Mouse (Mus musculus): ENCODE measurements at regions not wholly inside any gene's neighbourhood (a gene's known extent, or its start where the extent isn't known, plus 50 kb on each side); places are given as distances from the start of the nearest gene placed in this dataset.
A peak's percentile ranks its signal among the peaks of the same experiment; 100 is the strongest.

DNA sequence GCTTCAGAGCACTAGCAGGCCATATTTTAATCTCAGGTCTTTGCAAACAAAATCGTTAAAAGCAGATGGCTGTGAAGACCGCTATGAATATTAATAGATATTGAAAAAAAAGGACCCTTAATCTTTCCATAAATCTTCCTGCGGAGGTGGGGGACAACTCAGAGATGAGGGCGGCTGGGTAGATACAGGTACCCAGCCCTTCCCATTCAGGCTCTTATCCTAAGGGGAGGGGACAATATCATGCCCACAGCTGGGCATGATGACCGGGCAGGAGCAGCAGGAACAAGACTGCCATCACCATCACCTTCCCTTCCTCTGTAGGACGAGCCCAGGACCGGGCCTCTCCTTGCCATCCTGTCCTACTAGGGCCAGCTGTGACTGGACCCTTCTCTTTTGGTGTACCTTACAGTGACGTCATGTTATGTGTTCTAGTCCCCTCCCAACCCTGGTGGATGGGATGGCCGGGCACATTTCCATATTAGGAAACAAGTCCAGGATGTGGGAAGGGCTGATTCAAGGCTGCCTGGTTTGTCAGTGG lies 276.4 kb downstream of the Rps24 start:
- WGBS = 45% methylated on average over 9 of the region's 9 CpGs
- no peak overlapping the region for H3K4me2 ChIP-seq (replicated peaks; ENCODE audit: low read depth, low read length)
- ATAC-seq (ENCODE audit: insufficient number of reproducible peaks, insufficient read depth, low FRiP score, low read depth) = 0 out of 2 replicates have a peak, but pooled peaks have one; percentile 50
- no peak overlapping the region for H3K9ac ChIP-seq (replicated peaks; ENCODE audit: low read depth, low read length)
- no peak overlapping the region for H3K27ac ChIP-seq (ENCODE audit: low read length)
- H3K4me1 ChIP-seq (ENCODE audit: control insufficient read depth, insufficient read depth, low read length) = peaks cover 3% of the 10 kb centered on the region; the same call in 1 of the 2 replicates
- H3K36me3 ChIP-seq (ENCODE audit: control insufficient read depth, insufficient read depth, low read length) = no peaks in the 10 kb centered on the region
- no peak overlapping the region for H3K4me3 ChIP-seq (ENCODE audit: low read depth, low read length)
- no peaks in the 10 kb centered on the region for H3K9me3 ChIP-seq (ENCODE audit: control insufficient read depth, low read depth, low read length)
- H3K27me3 ChIP-seq (ENCODE audit: control insufficient read depth, insufficient read depth, low read length) = no peaks in the 10 kb centered on the region

- Histone ChIP-seq H3K36me3 (ENCODE audit: control insufficient read depth, insufficient read depth, low read length) (no peaks in the 10 kb centered on the region), H3K4me2 (replicated peaks; ENCODE audit: low read depth, low read length) (no peak overlapping the region), H3K9ac (replicated peaks; ENCODE audit: low read depth, low read length) (no peak overlapping the region), H3K4me1 (ENCODE audit: control insufficient read depth, insufficient read depth, low read length) (0 out of 2 replicates have a peak, but pooled peaks cover 3% of the 10 kb centered on the region), H3K4me3 (ENCODE audit: low read depth, low read length) (no peak overlapping the region), H3K27ac (ENCODE audit: low read length) (no peak overlapping the region), H3K9me3 (ENCODE audit: control insufficient read depth, low read depth, low read length) (no peaks in the 10 kb centered on the region), H3K27me3 (ENCODE audit: control insufficient read depth, insufficient read depth, low read length) (no peaks in the 10 kb centered on the region)
- no peak for ATAC-seq (ENCODE audit: insufficient number of reproducible peaks, insufficient read depth, low FRiP score, low read depth)
- WGBS = 50% methylated on average over 7 of the region's 7 CpGs
These were observed 276.9 kb downstream of the Rps24 start for GRCm38 (mm10) chr14:24763845-24764244.

- Histone ChIP-seq H3K27me3 (ENCODE audit: control insufficient read depth, insufficient read depth, low read length) (no peaks in the 10 kb centered on the region), H3K36me3 (ENCODE audit: control insufficient read depth, insufficient read depth, low read length) (no peaks in the 10 kb centered on the region), H3K9ac (replicated peaks; ENCODE audit: low read depth, low read length) (no peak overlapping the region), H3K4me3 (ENCODE audit: low read depth, low read length) (no peak overlapping the region), H3K4me2 (replicated peaks; ENCODE audit: low read depth, low read length) (no peak overlapping the region), H3K9me3 (ENCODE audit: control insufficient read depth, low read depth, low read length) (no peaks in the 10 kb centered on the region), H3K27ac (ENCODE audit: low read length) (no peak overlapping the region), H3K4me1 (ENCODE audit: control insufficient read depth, insufficient read depth, low read length) (peaks cover 10% of the 10 kb centered on the region; the same call in 1 of the 2 replicates)
- 81% methylated on average over 3 of the region's 3 CpGs for WGBS
- no peak for ATAC-seq (ENCODE audit: insufficient number of reproducible peaks, insufficient read depth, low FRiP score, low read depth)
These were observed 279.3 kb downstream of the Rps24 start for GRCm38 (mm10) chr14:24766260-24766659.

GRCm38 (mm10) chr14:24766690-24767089 lies 279.8 kb downstream of the Rps24 start:
- H3K4me1 ChIP-seq (ENCODE audit: control insufficient read depth, insufficient read depth, low read length) = peaks cover 10% of the 10 kb centered on the region; the same call in 1 of the 2 replicates
- H3K36me3 ChIP-seq (ENCODE audit: control insufficient read depth, insufficient read depth, low read length) = no peaks in the 10 kb centered on the region
- no peak overlapping the region for H3K4me2 ChIP-seq (replicated peaks; ENCODE audit: low read depth, low read length)
- no peaks in the 10 kb centered on the region for H3K27me3 ChIP-seq (ENCODE audit: control insufficient read depth, insufficient read depth, low read length)
- ATAC-seq (ENCODE audit: insufficient number of reproducible peaks, insufficient read depth, low FRiP score, low read depth) = no peak
- no peak overlapping the region for H3K9ac ChIP-seq (replicated peaks; ENCODE audit: low read depth, low read length)
- no peak overlapping the region for H3K27ac ChIP-seq (ENCODE audit: low read length)
- no peak overlapping the region for H3K4me3 ChIP-seq (ENCODE audit: low read depth, low read length)
- 43% methylated on average over 2 of the region's 2 CpGs for WGBS
- no peaks in the 10 kb centered on the region for H3K9me3 ChIP-seq (ENCODE audit: control insufficient read depth, low read depth, low read length)

DNA sequence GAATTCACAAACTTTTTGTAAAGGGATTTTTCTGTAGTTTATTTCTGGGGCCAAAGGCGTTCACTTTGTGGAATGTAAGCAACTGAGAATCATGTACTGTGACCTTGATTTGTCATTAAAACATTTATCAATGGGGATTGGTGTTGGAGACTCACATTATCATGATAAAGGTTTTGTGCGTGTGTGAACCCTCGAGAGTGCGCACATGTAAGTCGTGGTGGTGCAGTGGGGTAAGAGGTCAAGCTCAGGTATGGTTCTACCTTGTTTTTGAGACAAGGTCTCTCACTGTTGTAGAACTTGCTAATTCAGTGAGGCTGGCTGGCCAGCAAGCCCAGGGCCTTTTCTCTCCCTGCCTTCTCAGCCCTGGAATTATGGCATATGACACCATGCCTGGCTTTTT lies 280.4 kb downstream of the Rps24 start:
- ATAC-seq (ENCODE audit: insufficient number of reproducible peaks, insufficient read depth, low FRiP score, low read depth) = no peak
- peaks cover 10% of the 10 kb centered on the region; the same call in 1 of the 2 replicates for H3K4me1 ChIP-seq (ENCODE audit: control insufficient read depth, insufficient read depth, low read length)
- no peaks in the 10 kb centered on the region for H3K9me3 ChIP-seq (ENCODE audit: control insufficient read depth, low read depth, low read length)
- H3K36me3 ChIP-seq (ENCODE audit: control insufficient read depth, insufficient read depth, low read length) = no peaks in the 10 kb centered on the region
- H3K4me2 ChIP-seq (replicated peaks; ENCODE audit: low read depth, low read length) = no peak overlapping the region
- no peaks in the 10 kb centered on the region for H3K27me3 ChIP-seq (ENCODE audit: control insufficient read depth, insufficient read depth, low read length)
- no peak overlapping the region for H3K4me3 ChIP-seq (ENCODE audit: low read depth, low read length)
- WGBS = 74% methylated on average over 5 of the region's 5 CpGs
- no peak overlapping the region for H3K27ac ChIP-seq (ENCODE audit: low read length)
- no peak overlapping the region for H3K9ac ChIP-seq (replicated peaks; ENCODE audit: low read depth, low read length)

DNA sequence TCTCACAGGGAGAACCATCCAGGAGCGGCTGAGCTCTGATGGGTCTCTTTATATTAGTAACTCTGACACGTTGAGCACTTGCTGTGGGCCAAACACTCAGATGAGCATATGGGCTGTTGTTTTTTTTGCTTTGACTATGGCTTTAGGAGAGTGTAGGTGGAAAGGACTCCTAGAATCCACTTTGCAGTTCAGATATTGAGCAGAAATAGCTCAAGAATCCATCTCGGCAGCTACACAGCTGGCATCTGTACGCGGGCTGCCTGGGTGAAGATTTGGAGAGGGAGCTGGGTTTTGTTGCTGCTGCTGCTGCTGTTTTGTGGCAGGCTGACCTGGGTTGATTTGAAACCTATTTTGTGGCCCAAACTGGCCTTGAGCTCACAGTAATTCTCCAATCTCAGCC lies 281.0 kb downstream of the Rps24 start:
- ATAC-seq (ENCODE audit: insufficient number of reproducible peaks, insufficient read depth, low FRiP score, low read depth) = no peak
- Histone ChIP-seq H3K27me3 (ENCODE audit: control insufficient read depth, insufficient read depth, low read length) (no peaks in the 10 kb centered on the region), H3K4me1 (ENCODE audit: control insufficient read depth, insufficient read depth, low read length) (peaks cover 7% of the 10 kb centered on the region; the same call in 1 of the 2 replicates), H3K9ac (replicated peaks; ENCODE audit: low read depth, low read length) (no peak overlapping the region), H3K36me3 (ENCODE audit: control insufficient read depth, insufficient read depth, low read length) (no peaks in the 10 kb centered on the region), H3K4me3 (ENCODE audit: low read depth, low read length) (no peak overlapping the region), H3K4me2 (replicated peaks; ENCODE audit: low read depth, low read length) (no peak overlapping the region), H3K9me3 (ENCODE audit: control insufficient read depth, low read depth, low read length) (no peaks in the 10 kb centered on the region), H3K27ac (ENCODE audit: low read length) (no peak overlapping the region)
- WGBS = 73% methylated on average over 5 of the region's 5 CpGs

DNA sequence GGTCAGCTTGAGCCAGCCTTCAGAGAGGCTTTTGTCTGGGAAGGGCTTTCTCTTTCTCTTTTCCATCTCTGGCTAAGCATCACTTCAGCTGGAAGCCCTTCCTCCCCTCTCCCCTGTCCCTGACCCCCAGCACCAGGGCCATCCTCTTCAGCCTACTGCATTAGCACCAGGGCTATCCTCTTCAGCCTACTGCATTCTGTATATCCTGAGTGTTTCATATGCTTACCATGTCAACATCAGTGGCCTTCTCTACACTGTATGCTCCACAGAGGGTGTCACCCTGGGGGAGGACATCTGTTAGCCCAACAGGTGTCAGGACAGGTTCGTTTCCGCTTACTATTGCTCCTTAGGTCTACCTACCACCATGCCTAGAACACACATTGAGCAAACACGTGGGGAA lies 282.5 kb downstream of the Rps24 start:
- no peak overlapping the region for H3K4me2 ChIP-seq (replicated peaks; ENCODE audit: low read depth, low read length)
- no peak for ATAC-seq (ENCODE audit: insufficient number of reproducible peaks, insufficient read depth, low FRiP score, low read depth)
- no peaks in the 10 kb centered on the region for H3K9me3 ChIP-seq (ENCODE audit: control insufficient read depth, low read depth, low read length)
- H3K9ac ChIP-seq (replicated peaks; ENCODE audit: low read depth, low read length) = no peak overlapping the region
- H3K4me3 ChIP-seq (ENCODE audit: low read depth, low read length) = no peak overlapping the region
- H3K36me3 ChIP-seq (ENCODE audit: control insufficient read depth, insufficient read depth, low read length) = no peaks in the 10 kb centered on the region
- no peak overlapping the region for H3K27ac ChIP-seq (ENCODE audit: low read length)
- H3K27me3 ChIP-seq (ENCODE audit: control insufficient read depth, insufficient read depth, low read length) = no peaks in the 10 kb centered on the region
- peaks cover 7% of the 10 kb centered on the region; the same call in 1 of the 2 replicates for H3K4me1 ChIP-seq (ENCODE audit: control insufficient read depth, insufficient read depth, low read length)
- WGBS = 53% methylated on average over 3 of the region's 3 CpGs

DNA sequence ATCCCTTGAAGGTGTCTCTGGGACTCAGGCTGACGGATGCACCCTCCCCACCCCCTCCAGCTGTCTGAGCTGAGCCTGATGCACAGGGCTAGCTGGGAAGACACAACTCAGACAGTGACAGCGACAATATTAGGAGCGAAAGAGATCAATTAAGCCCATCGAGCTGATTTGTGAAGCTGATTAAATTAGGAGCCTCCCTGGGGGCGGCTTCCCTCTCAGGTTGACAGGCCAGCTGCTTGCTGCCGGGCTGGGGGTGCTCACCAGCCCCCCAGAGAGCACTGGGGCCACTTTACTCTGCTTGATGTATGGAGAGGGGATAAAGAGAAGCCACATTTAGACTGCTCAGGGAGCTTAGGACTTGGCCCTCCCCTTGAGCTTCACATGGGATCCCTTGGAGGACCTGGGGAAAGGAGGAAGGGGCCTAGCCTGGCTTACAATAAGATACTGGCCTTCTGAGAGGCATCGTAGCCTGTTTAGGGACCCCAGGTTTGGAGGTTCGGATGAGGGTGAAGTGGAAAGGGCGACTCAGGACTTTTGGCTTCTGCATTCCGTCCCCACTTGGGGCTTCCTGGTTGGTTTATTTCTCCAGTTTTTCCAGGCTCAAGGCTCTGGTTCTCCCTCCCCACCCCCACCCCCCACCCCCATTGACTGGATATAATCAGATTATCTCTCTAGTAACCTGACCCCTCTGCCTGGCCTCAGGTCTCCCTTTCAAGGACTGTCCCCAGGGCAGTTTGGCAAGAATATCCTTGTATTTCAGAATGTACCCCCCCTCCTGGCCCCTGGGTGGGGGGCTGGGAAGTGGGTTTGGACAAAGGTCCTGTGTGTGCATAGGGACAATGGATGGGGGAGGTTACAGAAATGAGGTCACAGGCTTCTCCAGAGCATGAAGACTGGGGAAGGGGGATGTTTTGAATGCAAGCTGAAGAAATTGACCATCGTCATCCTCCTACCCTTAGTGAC lies 283.4 kb downstream of the Rps24 start:
- no peak overlapping the region for H3K9ac ChIP-seq (replicated peaks; ENCODE audit: low read depth, low read length)
- no peak overlapping the region for H3K27ac ChIP-seq (ENCODE audit: low read length)
- ATAC-seq (ENCODE audit: insufficient number of reproducible peaks, insufficient read depth, low FRiP score, low read depth) = no peak
- no peaks in the 10 kb centered on the region for H3K36me3 ChIP-seq (ENCODE audit: control insufficient read depth, insufficient read depth, low read length)
- peaks cover 7% of the 10 kb centered on the region; the same call in 1 of the 2 replicates for H3K4me1 ChIP-seq (ENCODE audit: control insufficient read depth, insufficient read depth, low read length)
- 45% methylated on average over 11 of the region's 11 CpGs for WGBS
- no peaks in the 10 kb centered on the region for H3K9me3 ChIP-seq (ENCODE audit: control insufficient read depth, low read depth, low read length)
- no peak overlapping the region for H3K4me3 ChIP-seq (ENCODE audit: low read depth, low read length)
- no peak overlapping the region for H3K4me2 ChIP-seq (replicated peaks; ENCODE audit: low read depth, low read length)
- H3K27me3 ChIP-seq (ENCODE audit: control insufficient read depth, insufficient read depth, low read length) = no peaks in the 10 kb centered on the region
